Mouse (Mus musculus) small intestine, adult 2 months (tissue): ENCODE measurements at regions not wholly inside any gene's neighbourhood (a gene's known extent, or its start where the extent isn't known, plus 50 kb on each side); places are given as distances from the start of the nearest gene placed in this dataset.

Experiments used
- CTCF ChIP-seq: fragments of 200-500 bp; IDR thresholded peaks from 2 replicates; pipeline ENCODE4 v1.5.1; 2012; ENCODE audit warnings: low read depth, mild to moderate bottlenecking, control low read depth, inconsistent platforms, low read length, moderate library complexity, mixed read lengths; ENCODE audit not compliant: insufficient replicate concordance, insufficient read length; ENCODE audit errors: extremely low read depth
- POLR2A ChIP-seq: fragments of 200-500 bp; IDR thresholded peaks from 2 replicates; pipeline ENCODE4 v1.6.1; 2012; ENCODE audit warnings: low read depth, mild to moderate bottlenecking, control low read depth, inconsistent platforms, low read length, moderate library complexity

DNA sequence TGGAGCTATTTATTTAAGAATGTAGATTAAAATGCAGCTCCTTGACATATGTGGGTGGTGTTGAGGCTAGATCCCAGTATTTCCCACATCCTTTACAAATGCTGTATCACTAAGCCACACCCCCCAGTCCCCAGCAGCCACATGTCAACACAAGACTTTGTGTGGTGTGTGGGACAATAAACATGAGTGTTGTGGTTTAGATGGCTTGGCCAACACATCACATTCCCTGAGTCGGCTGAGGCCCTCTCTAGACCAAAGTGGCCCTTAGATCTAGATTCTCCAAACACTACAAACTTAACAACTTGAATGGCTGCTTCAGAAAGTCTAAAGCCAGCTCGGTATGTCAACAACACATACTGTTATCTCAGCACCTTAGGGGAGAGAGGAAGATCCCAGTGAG lies 94.2 kb upstream of the Nxt1 start:
- TF ChIP-seq CTCF (no peak), POLR2A (no peak)
